Mouse (Mus musculus): Measurements from ENCODE around the gene Syn3.

- no peak for TF ChIP-seq EP300 (IDR thresholded peaks at IDR 0.05; ENCODE audit: insufficient read depth, low read depth, low read length)
- no peak for TF ChIP-seq CTCF (IDR thresholded peaks at IDR 0.05; ENCODE audit: low read depth, low read length)
Measured at GRCm38 (mm10) chr10:86022474-86022816, 476.3 kb downstream of the Syn3 start.

Data from ES-Bruce4 (cell line).